Mouse (Mus musculus) embryonic facial prominence, embryonic 15.5 days (tissue): ENCODE data around the gene Ly86. TPM values are rescaled to one million over a fixed set of nuclear protein-coding genes. Genes with fewer than 3 reads are reported as not detected.

Experiments
- ATAC-seq: fragments of 200-750 bp; cut with Nextera tagmentation; 2 replicates; pipeline ENCODE4 v1.8.0; 2017; ENCODE audit warnings: low read depth, moderate TSS enrichment; ENCODE audit not compliant: insufficient number of reproducible peaks, low FRiP score, low TSS enrichment
- H3K27ac ChIP-seq: fragments of 300-500 bp; sonication (generic); replicated peaks from 2 replicates; pipeline ENCODE4 v1.5.1; 2015; ENCODE audit warnings: mild to moderate bottlenecking, inconsistent platforms
- H3K27me3 ChIP-seq: fragments of 300-500 bp; sonication (generic); 2 replicates; pipeline ENCODE4 v1.6.1; 2015; ENCODE audit warnings: inconsistent platforms
- H3K36me3 ChIP-seq: fragments of 300-500 bp; sonication (generic); 2 replicates; pipeline ENCODE4 v1.6.1; 2015; ENCODE audit warnings: mild to moderate bottlenecking, inconsistent platforms
- H3K4me1 ChIP-seq: fragments of 300-500 bp; sonication (generic); 2 replicates; pipeline ENCODE4 v1.6.1; 2015; ENCODE audit warnings: inconsistent platforms
- H3K4me2 ChIP-seq: fragments of 300-500 bp; sonication (generic); replicated peaks from 2 replicates; pipeline ENCODE4 v1.6.1; 2015; ENCODE audit warnings: mild to moderate bottlenecking, inconsistent platforms
- H3K4me3 ChIP-seq: fragments of 300-500 bp; sonication (generic); replicated peaks from 2 replicates; pipeline ENCODE4 v1.5.1; 2015; ENCODE audit warnings: mild to moderate bottlenecking, inconsistent platforms
- H3K9ac ChIP-seq: fragments of 300-500 bp; sonication (generic); 2 replicates; pipeline ENCODE4 v1.6.1; 2015; ENCODE audit warnings: inconsistent platforms
- H3K9me3 ChIP-seq: fragments of 300-500 bp; sonication (generic); replicated peaks from 2 replicates; pipeline ENCODE4 v1.6.1; 2016; ENCODE audit warnings: inconsistent platforms
- WGBS: fragments of 180-500 bp; shearing (Covaris S2); methylation state at CpG from one replicate; pipeline ENCODE4 v1.1.7; 2015; 5-methylcytosine and 5-hydroxymethylcytosine counted together
- polyA plus RNA-seq: library from polyadenylated mRNA; unstranded; fragments of >200 nt; fragmentation: Nextera tagmentation; extraction: Ambion mirVana; gene quantifications from 2 replicates; pipeline ENCODE4 v1.2.1, GENCODE M21; 2015

Gene Ly86
- polyA plus RNA-seq, 1 experiment from 2014 or later = 13.0 TPM

DNA sequence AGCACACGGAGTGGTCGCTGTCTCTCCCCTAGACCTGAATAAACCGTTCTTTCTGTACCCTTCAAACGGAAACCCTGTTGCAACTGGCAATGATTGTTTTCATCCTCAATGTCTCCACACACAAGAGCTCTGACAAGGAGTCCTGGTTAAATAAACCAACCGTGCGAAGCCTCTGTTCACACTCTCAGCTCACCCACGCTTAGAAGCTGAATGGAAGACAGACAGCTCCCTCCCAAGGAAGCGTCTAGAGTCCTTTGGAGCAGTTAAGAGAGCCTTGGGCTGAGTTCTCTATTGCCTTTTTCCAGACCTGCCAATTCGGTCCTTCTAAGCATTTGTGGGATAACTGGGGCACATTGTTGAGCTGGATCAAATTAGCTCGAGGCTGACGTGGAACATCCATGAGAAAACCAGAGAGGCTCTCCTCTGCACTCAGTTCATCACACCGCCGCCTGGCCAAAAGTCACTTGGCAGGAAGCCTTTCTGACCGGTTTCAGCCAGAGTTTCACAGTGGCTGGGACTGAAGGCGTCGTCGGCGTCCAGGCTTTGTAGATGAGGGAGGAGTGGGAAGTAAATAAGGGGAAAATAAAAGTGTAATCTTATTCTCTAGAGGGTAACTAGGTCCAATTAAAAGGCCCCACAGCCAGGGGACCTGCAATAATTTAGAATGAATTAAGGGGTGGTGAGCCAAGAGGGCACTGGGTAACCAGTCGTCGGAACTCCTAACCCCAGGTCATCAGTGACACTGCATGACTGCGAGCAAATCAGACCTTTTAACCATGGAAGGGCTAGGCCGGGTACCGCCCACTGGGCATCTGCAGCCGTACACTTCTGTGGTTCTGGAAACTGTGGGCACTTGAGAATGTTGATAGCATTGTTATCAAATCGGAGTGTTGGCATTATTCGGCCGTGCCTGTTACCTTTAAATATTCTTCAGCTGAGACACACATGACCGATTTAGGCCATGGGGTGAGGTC is 115.2 kb downstream of the Ly86 start:
- Histone ChIP-seq H3K27me3 (no peaks in the 10 kb centered on the region), H3K27ac (0 out of 2 replicates have a peak overlapping the region, but pooled peaks have one; percentile 39), H3K9ac (no peak overlapping the region; the same call in 1 of the 2 replicates), H3K36me3 (no peaks in the 10 kb centered on the region), H3K4me2 (no peak overlapping the region), H3K4me1 (peaks cover 38% of the 10 kb centered on the region), H3K4me3 (no peak overlapping the region), H3K9me3 (no peaks in the 10 kb centered on the region)
- ATAC-seq = peak; percentile 52; the same call in 1 of the 2 replicates
- 64% methylated on average over 28 of the region's 28 CpGs for WGBS

DNA sequence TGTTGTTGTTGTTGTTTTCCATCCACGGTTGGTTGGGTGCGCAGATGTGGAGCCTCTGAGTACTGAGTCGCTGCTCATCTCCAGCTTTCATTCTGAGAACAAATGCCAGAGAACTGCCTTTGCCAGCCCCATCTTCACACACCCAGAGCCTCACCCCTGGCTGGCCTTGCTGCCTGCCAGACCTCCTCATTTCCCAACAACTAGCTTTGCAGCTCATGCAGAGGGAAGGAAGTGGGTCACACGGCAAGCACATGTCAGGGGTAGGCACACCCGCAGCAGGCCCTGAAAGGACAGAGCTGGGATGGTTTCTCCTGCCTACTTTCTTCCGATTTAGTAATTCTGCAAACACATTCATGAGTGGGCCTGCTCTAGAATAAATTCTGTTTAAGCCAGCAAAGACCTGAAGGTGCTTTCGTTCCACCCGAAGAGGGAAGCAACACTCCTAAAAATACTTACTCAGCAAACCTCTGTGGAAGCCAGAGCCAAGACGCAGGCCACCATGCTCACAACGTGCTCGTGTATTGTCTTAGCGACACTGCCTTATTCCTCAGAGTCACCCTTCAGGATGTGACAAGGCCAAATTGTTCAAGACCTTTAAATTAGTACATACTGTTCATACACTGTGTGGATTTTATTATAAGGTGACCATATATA is 117.2 kb downstream of the Ly86 start:
- WGBS = 76% methylated on average over 12 of the region's 12 CpGs
- Histone ChIP-seq H3K4me2 (no peak overlapping the region), H3K36me3 (no peaks in the 10 kb centered on the region), H3K9ac (no peak overlapping the region), H3K27ac (peak overlapping the region; percentile 11; the same call in 1 of the 2 replicates), H3K27me3 (no peaks in the 10 kb centered on the region), H3K4me1 (peaks cover 21% of the 10 kb centered on the region), H3K9me3 (no peaks in the 10 kb centered on the region), H3K4me3 (no peak overlapping the region)
- no peak for ATAC-seq

DNA sequence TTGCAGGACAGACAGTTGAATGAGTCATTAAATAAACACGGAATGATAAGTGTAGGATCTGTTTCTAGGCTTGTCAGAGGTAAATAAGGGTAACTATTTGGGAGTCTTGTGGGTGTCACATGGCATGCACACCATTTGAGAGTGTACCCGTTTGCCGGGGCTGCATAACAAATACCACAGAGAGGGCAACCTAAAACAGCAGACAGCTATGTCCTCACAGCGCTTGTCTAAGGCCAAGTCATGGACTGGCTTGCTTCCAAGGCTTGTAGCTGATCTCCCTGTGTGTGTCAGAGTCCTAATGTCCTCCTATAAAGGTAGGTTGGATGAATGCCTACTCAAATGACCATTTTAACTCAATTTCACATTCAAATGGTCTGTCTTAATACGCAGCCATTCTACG is 120.7 kb downstream of the Ly86 start:
- Histone ChIP-seq H3K36me3 (no peaks in the 10 kb centered on the region), H3K27me3 (no peaks in the 10 kb centered on the region), H3K4me2 (no peak overlapping the region), H3K27ac (no peak overlapping the region), H3K4me1 (peaks cover 18% of the 10 kb centered on the region), H3K4me3 (no peak overlapping the region), H3K9ac (no peak overlapping the region), H3K9me3 (no peaks in the 10 kb centered on the region)
- ATAC-seq = no peak
- WGBS = 77% methylated on average over 6 of the region's 6 CpGs

DNA sequence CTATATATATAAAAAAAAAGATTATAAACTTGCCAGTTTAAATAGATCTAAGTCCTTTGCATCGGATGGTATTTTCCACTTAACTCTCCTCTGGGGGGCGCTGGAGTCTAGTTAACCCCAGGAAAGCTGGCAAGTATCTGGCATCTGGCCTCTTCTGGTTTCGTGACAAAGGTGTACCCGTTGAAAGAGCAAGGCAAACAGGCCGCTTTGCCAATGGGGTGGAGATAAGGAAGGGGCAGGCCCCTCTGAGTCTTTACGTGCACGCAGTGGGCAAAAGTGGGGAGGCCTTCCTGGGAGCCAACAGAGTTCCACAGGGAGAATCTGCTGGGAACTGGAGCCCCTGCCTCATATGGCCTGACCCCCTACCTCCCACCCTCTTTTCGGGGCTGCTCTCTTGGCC is 122.8 kb downstream of the Ly86 start:
- Histone ChIP-seq H3K4me1 (peaks cover 20% of the 10 kb centered on the region), H3K9ac (no peak overlapping the region), H3K27me3 (no peaks in the 10 kb centered on the region), H3K4me2 (no peak overlapping the region), H3K27ac (peak overlapping the region; percentile 63), H3K9me3 (no peaks in the 10 kb centered on the region), H3K4me3 (no peak overlapping the region), H3K36me3 (no peaks in the 10 kb centered on the region)
- no peak for ATAC-seq
- WGBS = 15% methylated on average over 8 of the region's 8 CpGs
